Mouse (Mus musculus): ENCODE measurements at regions not wholly inside any gene's neighbourhood (a gene's known extent, or its start where the extent isn't known, plus 50 kb on each side); places are given as distances from the start of the nearest gene placed in this dataset.

- TF ChIP-seq GATA1 (IDR thresholded peaks at IDR 0.05; ENCODE audit: borderline replicate concordance, low read length) (no peak), TAL1 (conservative IDR thresholded peaks at IDR 0.05; ENCODE audit: low read depth, low read length) (no peak)
Observed at GRCm38 (mm10) chr15:27020471-27020870, 125.1 kb upstream of the Fbxl7 start.

Measured in G1E (cell line).